Mouse (Mus musculus) embryonic facial prominence, embryonic 12.5 days (tissue): ENCODE data around the gene Mipep. TPM values are rescaled to one million over a fixed set of nuclear protein-coding genes. Genes with fewer than 3 reads are reported as not detected.

Experiments
- ATAC-seq: fragments of 200-750 bp; cut with Nextera tagmentation; 2 replicates; pipeline ENCODE4 v1.8.0; 2017; ENCODE audit not compliant: insufficient number of reproducible peaks, insufficient read depth, low FRiP score, low TSS enrichment
- H3K27ac ChIP-seq: fragments of 300-500 bp; sonication (generic); 2 replicates; pipeline ENCODE4 v1.5.1; 2016; ENCODE audit warnings: mild to moderate bottlenecking
- H3K27me3 ChIP-seq: fragments of 300-500 bp; sonication (generic); 2 replicates; pipeline ENCODE4 v1.6.1; 2016; ENCODE audit warnings: mild to moderate bottlenecking, moderate library complexity
- H3K36me3 ChIP-seq: fragments of 300-500 bp; sonication (generic); 2 replicates; pipeline ENCODE4 v1.6.1; 2016; ENCODE audit warnings: mild to moderate bottlenecking
- H3K4me1 ChIP-seq: fragments of 300-500 bp; sonication (generic); 2 replicates; pipeline ENCODE4 v1.6.1; 2016
- H3K4me2 ChIP-seq: fragments of 300-500 bp; sonication (generic); replicated peaks from 2 replicates; pipeline ENCODE4 v1.6.1; 2016; ENCODE audit warnings: mild to moderate bottlenecking, moderate library complexity
- H3K4me3 ChIP-seq: fragments of 300-500 bp; sonication (generic); 2 replicates; pipeline ENCODE4 v1.5.1; 2016; ENCODE audit warnings: mild to moderate bottlenecking
- H3K9ac ChIP-seq: fragments of 300-500 bp; sonication (generic); 2 replicates; pipeline ENCODE4 v1.6.1; 2016; ENCODE audit warnings: mild to moderate bottlenecking, moderate library complexity
- H3K9me3 ChIP-seq: fragments of 300-500 bp; sonication (generic); 2 replicates; pipeline ENCODE4 v1.6.1; 2016; ENCODE audit warnings: mild to moderate bottlenecking, moderate library complexity
- WGBS: fragments of 180-500 bp; shearing (Covaris S2); methylation state at CpG from one replicate; pipeline ENCODE4 v1.1.7; 2016; 5-methylcytosine and 5-hydroxymethylcytosine counted together
- polyA plus RNA-seq: library from polyadenylated mRNA; unstranded; fragments of >200 nt; fragmentation: Nextera tagmentation; extraction: Ambion mirVana; gene quantifications from 2 replicates; pipeline ENCODE4 v1.2.1, GENCODE M21; 2016

The Mipep gene
- polyA plus RNA-seq, 1 experiment from 2014 or later, result 25.1 TPM

GRCm38 (mm10) chr14:60805871-60806270, 21.5 kb downstream of the Mipep start:
- 81% methylated on average over 1 of the region's 1 CpGs for WGBS
- Histone ChIP-seq H3K9ac (no peak overlapping the region), H3K36me3 (peaks cover 10% of the 10 kb centered on the region; the same call in 1 of the 2 replicates), H3K4me3 (no peak overlapping the region), H3K27ac (0 out of 2 replicates have a peak overlapping the region, but pooled peaks have one; percentile 69), H3K9me3 (no peaks in the 10 kb centered on the region), H3K27me3 (no peaks in the 10 kb centered on the region), H3K4me1 (peaks cover 18% of the 10 kb centered on the region), H3K4me2 (no peak overlapping the region)
- ATAC-seq, result no peak

GRCm38 (mm10) chr14:60806891-60807344, 22.5 kb downstream of the Mipep start:
- Histone ChIP-seq H3K9ac (no peak overlapping the region), H3K4me3 (no peak overlapping the region), H3K4me1 (peaks cover 18% of the 10 kb centered on the region), H3K36me3 (peaks cover 8% of the 10 kb centered on the region; the same call in 1 of the 2 replicates), H3K4me2 (no peak overlapping the region), H3K9me3 (no peaks in the 10 kb centered on the region), H3K27me3 (no peaks in the 10 kb centered on the region), H3K27ac (peak overlapping the region; percentile 69)
- 0 out of 2 replicates have a peak, but pooled peaks have one; percentile 72 for ATAC-seq
- WGBS, result 27% methylated on average over 11 of the region's 11 CpGs

- no peak overlapping the region for H3K4me2 ChIP-seq
- ATAC-seq, result no peak
Measured at GRCm38 (mm10) chr14:60809881-60810280, 25.5 kb downstream of the Mipep start.

GRCm38 (mm10) chr14:60811547-60811946, 27.2 kb downstream of the Mipep start:
- Histone ChIP-seq H3K4me2 (no peak overlapping the region), H3K27me3 (no peaks in the 10 kb centered on the region), H3K27ac (no peak overlapping the region), H3K4me3 (no peak overlapping the region), H3K9ac (no peak overlapping the region), H3K4me1 (peaks cover 9% of the 10 kb centered on the region; the same call in 1 of the 2 replicates), H3K9me3 (no peaks in the 10 kb centered on the region), H3K36me3 (no peaks in the 10 kb centered on the region; the same call in 1 of the 2 replicates)
- no peak for ATAC-seq
- WGBS, result 87% methylated on average over 4 of the region's 4 CpGs

More at GRCm38 (mm10) chr14:60809881-60810280, 25.5 kb downstream of the Mipep start:
- peaks cover 18% of the 10 kb centered on the region for H3K4me1 ChIP-seq
- H3K4me3 ChIP-seq, result no peak overlapping the region
- no peaks in the 10 kb centered on the region for H3K27me3 ChIP-seq
- no peak overlapping the region for H3K9ac ChIP-seq
- H3K9me3 ChIP-seq, result no peaks in the 10 kb centered on the region
- peaks cover 2% of the 10 kb centered on the region for H3K36me3 ChIP-seq
- WGBS, result 92% methylated on average over 8 of the region's 8 CpGs
- H3K27ac ChIP-seq, result no peak overlapping the region

GRCm38 (mm10) chr14:60815098-60815497, 30.7 kb downstream of the Mipep start:
- ATAC-seq, result no peak
- H3K36me3 ChIP-seq, result no peaks in the 10 kb centered on the region; the same call in 1 of the 2 replicates
- no peak overlapping the region for H3K9ac ChIP-seq
- H3K4me2 ChIP-seq, result no peak overlapping the region
- H3K27me3 ChIP-seq, result no peaks in the 10 kb centered on the region
- no peak overlapping the region for H3K27ac ChIP-seq
- 86% methylated on average over 5 of the region's 5 CpGs for WGBS
- no peaks in the 10 kb centered on the region for H3K9me3 ChIP-seq
- H3K4me3 ChIP-seq, result no peak overlapping the region
- H3K4me1 ChIP-seq, result no peaks in the 10 kb centered on the region

DNA sequence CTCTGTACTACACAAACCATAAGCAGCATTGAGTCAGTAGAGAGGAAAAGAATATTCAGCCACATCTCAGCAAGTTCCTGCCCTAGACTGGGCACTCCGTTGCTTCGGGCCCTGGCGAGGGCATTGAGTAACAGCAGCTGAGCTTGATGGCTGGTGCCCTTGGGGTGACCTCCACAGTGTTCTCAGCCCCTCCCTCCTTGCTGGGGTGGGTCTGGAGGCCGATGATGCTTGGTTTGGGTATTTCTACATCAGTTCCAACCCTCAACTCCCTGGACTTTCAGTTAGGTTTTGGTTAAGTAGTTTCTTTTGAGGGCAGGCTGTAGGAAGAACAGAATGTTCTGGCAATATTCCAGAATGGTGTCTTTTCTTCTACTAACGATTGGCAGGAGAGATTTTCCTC, 33.7 kb downstream of the Mipep start:
- Histone ChIP-seq H3K27me3 (no peaks in the 10 kb centered on the region), H3K4me2 (no peak overlapping the region), H3K4me3 (no peak overlapping the region), H3K36me3 (no peaks in the 10 kb centered on the region), H3K4me1 (no peaks in the 10 kb centered on the region), H3K27ac (no peak overlapping the region), H3K9me3 (no peaks in the 10 kb centered on the region), H3K9ac (no peak overlapping the region)
- ATAC-seq, result no peak
- WGBS, result 83% methylated on average over 5 of the region's 5 CpGs

GRCm38 (mm10) chr14:60830096-60830495, 45.7 kb downstream of the Mipep start:
- Histone ChIP-seq H3K36me3 (peaks cover 28% of the 10 kb centered on the region), H3K27me3 (no peaks in the 10 kb centered on the region), H3K4me1 (no peaks in the 10 kb centered on the region), H3K4me2 (no peak overlapping the region), H3K9me3 (no peaks in the 10 kb centered on the region; the same call in 1 of the 2 replicates), H3K9ac (no peak overlapping the region), H3K4me3 (no peak overlapping the region), H3K27ac (no peak overlapping the region)
- no peak for ATAC-seq
- 86% methylated on average over 2 of the region's 2 CpGs for WGBS

DNA sequence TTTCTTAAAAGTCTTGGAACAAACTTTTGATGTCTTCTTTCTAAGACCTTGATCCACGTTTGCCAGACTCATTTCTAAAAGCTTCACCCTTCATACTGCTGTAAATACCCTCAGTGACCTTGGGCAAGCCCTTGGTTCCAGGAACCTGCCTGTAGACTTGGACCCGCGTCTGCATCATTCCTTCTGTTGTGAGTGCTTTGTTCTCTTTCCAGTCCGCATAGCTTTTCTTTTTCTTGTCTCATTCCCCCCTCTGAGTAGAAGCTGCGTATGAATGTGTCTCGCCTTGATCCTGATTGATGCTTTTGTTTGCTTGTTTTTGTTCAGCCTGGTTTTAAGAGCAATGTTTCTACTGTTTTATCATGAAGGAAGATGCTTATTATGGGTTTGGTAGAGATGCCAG, 52.3 kb downstream of the Mipep start:
- Histone ChIP-seq H3K27me3 (no peaks in the 10 kb centered on the region), H3K4me3 (no peak overlapping the region), H3K4me2 (no peak overlapping the region), H3K27ac (no peak overlapping the region), H3K9me3 (no peaks in the 10 kb centered on the region; the same call in 1 of the 2 replicates), H3K9ac (no peak overlapping the region), H3K36me3 (peaks cover 8% of the 10 kb centered on the region), H3K4me1 (no peaks in the 10 kb centered on the region)
- 80% methylated on average over 6 of the region's 6 CpGs for WGBS
- no peak for ATAC-seq

GRCm38 (mm10) chr14:60839654-60840053, 55.3 kb downstream of the Mipep start:
- no peak for ATAC-seq
- Histone ChIP-seq H3K27me3 (no peaks in the 10 kb centered on the region), H3K27ac (no peak overlapping the region), H3K36me3 (no peaks in the 10 kb centered on the region), H3K9me3 (no peaks in the 10 kb centered on the region), H3K4me1 (0 out of 2 replicates have a peak, but pooled peaks cover 3% of the 10 kb centered on the region), H3K4me3 (no peak overlapping the region), H3K9ac (no peak overlapping the region), H3K4me2 (no peak overlapping the region)
- WGBS, result 84% methylated on average over 8 of the region's 8 CpGs

DNA sequence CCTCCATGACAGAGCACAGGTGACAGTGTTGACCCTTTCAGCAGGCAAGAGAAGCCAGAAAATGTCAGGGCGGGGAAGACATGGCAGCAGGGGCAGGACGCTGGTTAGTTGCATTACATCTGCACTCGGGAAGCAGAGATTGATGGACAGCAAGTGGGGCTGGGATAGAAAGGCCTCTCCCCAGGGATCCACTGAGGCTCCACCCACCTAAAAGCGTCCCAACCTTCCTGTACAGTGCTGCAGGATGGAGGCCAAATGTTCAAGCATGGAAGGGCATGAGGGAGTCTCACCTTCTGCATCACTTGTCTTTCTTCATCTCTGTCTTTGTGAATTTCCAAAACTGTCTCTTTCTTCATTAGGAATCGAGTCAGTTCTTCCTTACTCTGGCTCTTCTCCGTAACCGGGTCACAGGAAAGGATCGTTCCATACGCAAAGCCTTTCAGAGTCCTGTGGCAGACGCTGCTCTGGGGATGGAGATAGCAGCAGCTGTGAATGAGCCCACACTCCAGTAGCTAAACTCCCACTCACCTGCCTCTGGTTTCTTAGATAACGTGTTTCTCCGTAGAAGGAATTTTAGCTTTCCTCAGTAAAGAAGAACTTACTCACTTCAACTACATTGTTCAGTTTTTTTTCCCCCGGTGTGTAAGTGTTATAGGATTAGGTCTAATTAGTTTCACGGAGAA, 57.7 kb downstream of the Mipep start:
- WGBS, result 69% methylated on average over 14 of the region's 14 CpGs
- no peak for ATAC-seq

GRCm38 (mm10) chr14:60843596-60843995, 59.2 kb downstream of the Mipep start:
- Histone ChIP-seq H3K4me1 (peaks cover 15% of the 10 kb centered on the region; the same call in 1 of the 2 replicates), H3K4me2 (no peak overlapping the region), H3K9ac (no peak overlapping the region), H3K9me3 (no peaks in the 10 kb centered on the region), H3K36me3 (0 out of 2 replicates have a peak, but pooled peaks cover under 1% of the 10 kb centered on the region), H3K27me3 (no peaks in the 10 kb centered on the region), H3K4me3 (no peak overlapping the region), H3K27ac (no peak overlapping the region)
- WGBS, result 92% methylated on average over 7 of the region's 7 CpGs
- no peak for ATAC-seq

More for the DNA sequence above, 57.7 kb downstream of the Mipep start:
- Histone ChIP-seq H3K27ac (no peak overlapping the region), H3K4me2 (no peak overlapping the region), H3K4me3 (no peak overlapping the region), H3K27me3 (no peaks in the 10 kb centered on the region), H3K4me1 (peaks cover 15% of the 10 kb centered on the region; the same call in 1 of the 2 replicates), H3K9me3 (no peaks in the 10 kb centered on the region), H3K9ac (no peak overlapping the region), H3K36me3 (no peaks in the 10 kb centered on the region)
